Mouse (Mus musculus): Measurements from ENCODE around the gene Bach2. TPM values are rescaled to one million over a fixed set of nuclear protein-coding genes. Genes with fewer than 3 reads are reported as not detected.
A peak's percentile ranks its signal among the peaks of the same experiment; 100 is the strongest.

The Bach2 gene
- polyA plus RNA-seq, 1 experiment: 7.5 TPM

DNA sequence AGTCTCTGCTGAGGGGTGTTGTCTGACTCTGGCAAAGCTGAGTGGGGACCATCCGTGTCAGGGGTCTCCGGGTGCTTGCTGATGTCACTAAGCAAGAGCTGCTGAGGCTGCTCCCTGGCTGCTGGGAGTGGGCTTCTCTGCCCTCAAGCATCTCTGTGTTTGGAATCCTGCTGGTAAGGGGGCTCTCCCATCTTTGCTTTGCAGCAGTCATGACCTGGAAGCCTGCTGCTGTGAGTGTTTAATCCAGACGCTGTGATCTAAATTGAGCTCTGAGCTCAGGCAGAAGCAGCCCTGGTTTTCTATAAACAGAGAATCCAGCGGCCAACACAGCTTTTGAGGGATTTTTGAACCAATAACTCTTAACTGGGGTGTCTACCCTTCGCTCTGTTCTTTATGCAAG, 89.0 kb downstream of the Bach2 start:
- H3K4me1 ChIP-seq (ENCODE audit: control insufficient read depth, insufficient read depth, low read length): no peaks in the 10 kb centered on the region
- H3K4me3 ChIP-seq (replicated peaks; ENCODE audit: extremely low read depth, low read depth, low read length): no peak overlapping the region
- TF ChIP-seq CTCF (IDR thresholded peaks at IDR 0.05; ENCODE audit: insufficient read depth, low read length): no peak
- DNase-seq: no peak
- 57% methylated on average over 5 of the region's 5 CpGs for WGBS

- H3K4me1 ChIP-seq (ENCODE audit: control insufficient read depth, insufficient read depth, low read length): no peaks in the 10 kb centered on the region
- TF ChIP-seq CTCF (IDR thresholded peaks at IDR 0.05; ENCODE audit: insufficient read depth, low read length) (no peak), POLR2A (IDR thresholded peaks at IDR 0.05; ENCODE audit: borderline replicate concordance, extremely low read depth, low read depth, low read length) (no peak)
- no peak for DNase-seq
- 54% methylated on average over 2 of the region's 2 CpGs for WGBS
- H3K4me3 ChIP-seq (replicated peaks; ENCODE audit: extremely low read depth, low read depth, low read length): no peak overlapping the region
These were observed 90.0 kb downstream of the Bach2 start for GRCm38 (mm10) chr4:32328561-32328960.

DNA sequence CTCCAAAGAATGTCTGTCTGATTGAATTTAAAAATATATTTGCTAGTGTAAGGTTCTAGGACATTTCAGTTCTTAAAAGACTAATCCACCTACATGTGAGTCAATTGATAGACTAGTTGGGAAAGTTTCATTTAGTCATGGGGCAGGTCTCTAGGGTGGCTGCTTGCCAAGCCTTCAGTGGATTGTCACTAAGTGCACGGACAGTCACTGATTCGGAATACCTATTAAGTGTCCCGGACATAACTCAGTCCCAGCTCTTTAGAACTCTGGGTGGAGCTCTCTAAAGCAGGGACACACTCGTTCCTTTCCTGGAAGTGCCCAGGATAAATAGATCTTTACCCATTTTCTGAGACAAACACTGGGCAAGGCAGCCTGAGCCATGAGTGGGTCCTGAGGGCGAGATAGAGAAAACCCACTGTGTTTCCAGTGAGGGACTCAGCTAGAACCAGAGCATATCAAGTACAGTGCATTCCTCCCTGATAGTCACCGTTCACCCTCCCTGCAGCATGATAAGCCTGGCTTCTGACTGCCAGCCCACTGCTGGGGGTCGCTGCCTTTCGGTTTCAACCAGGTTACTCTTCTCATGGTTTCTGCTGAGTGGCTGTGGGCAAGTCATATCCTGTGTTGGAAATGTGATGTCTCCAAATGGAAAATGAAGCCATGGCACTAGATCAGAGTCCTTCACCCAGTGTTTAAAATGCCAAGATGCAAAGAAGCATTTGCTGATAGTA, 92.1 kb downstream of the Bach2 start:
- no peak for TF ChIP-seq CTCF (IDR thresholded peaks at IDR 0.05; ENCODE audit: insufficient read depth, low read length)
- TF ChIP-seq POLR2A (IDR thresholded peaks at IDR 0.05; ENCODE audit: borderline replicate concordance, extremely low read depth, low read depth, low read length): no peak
- DNase-seq: no peak
- WGBS: 49% methylated on average over 8 of the region's 8 CpGs
- Histone ChIP-seq H3K4me3 (replicated peaks; ENCODE audit: extremely low read depth, low read depth, low read length) (no peak overlapping the region), H3K4me1 (ENCODE audit: control insufficient read depth, insufficient read depth, low read length) (no peaks in the 10 kb centered on the region; the same call in 1 of the 2 replicates)

- 95% methylated on average over 12 of the region's 12 CpGs for WGBS
- no peak for DNase-seq
- TF ChIP-seq POLR2A (IDR thresholded peaks at IDR 0.05; ENCODE audit: borderline replicate concordance, extremely low read depth, low read depth, low read length) (no peak), CTCF (IDR thresholded peaks at IDR 0.05; ENCODE audit: insufficient read depth, low read length) (no peak)
- Histone ChIP-seq H3K4me3 (replicated peaks; ENCODE audit: extremely low read depth, low read depth, low read length) (no peak overlapping the region), H3K4me1 (ENCODE audit: control insufficient read depth, insufficient read depth, low read length) (peaks cover 4% of the 10 kb centered on the region; the same call in 1 of the 2 replicates)
These were observed 93.4 kb downstream of the Bach2 start for GRCm38 (mm10) chr4:32332028-32332427.

- 97% methylated on average over 1 of the region's 1 CpGs for WGBS
- no peak for DNase-seq
- peaks cover 15% of the 10 kb centered on the region for H3K4me1 ChIP-seq (ENCODE audit: control insufficient read depth, insufficient read depth, low read length)
- TF ChIP-seq CTCF (IDR thresholded peaks at IDR 0.05; ENCODE audit: insufficient read depth, low read length): no peak
- H3K4me3 ChIP-seq (replicated peaks; ENCODE audit: extremely low read depth, low read depth, low read length): no peak overlapping the region
These were observed 95.5 kb downstream of the Bach2 start for GRCm38 (mm10) chr4:32334131-32334530.

DNA sequence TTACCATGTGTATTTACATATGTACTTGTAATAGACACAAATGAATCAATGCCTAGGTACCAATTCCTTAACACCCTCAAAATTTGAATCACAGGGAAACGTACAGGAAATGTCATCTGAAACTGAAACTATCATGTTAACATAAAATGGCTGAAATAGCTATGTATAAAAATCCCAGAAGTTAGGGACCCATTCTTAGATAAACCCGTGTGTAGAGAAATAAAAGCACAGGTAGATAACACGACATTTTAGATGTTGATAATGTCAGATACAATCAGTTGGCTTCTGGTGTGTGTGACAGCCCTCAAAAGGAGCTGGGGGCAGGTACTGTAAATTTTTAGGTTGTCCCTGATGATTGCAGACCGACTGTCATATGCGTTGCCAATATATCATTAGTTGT, 96.2 kb downstream of the Bach2 start:
- H3K4me1 ChIP-seq (ENCODE audit: control insufficient read depth, insufficient read depth, low read length): peaks cover 15% of the 10 kb centered on the region
- H3K4me3 ChIP-seq (replicated peaks; ENCODE audit: extremely low read depth, low read depth, low read length): no peak overlapping the region
- DNase-seq: no peak
- WGBS: 83% methylated on average over 5 of the region's 5 CpGs
- TF ChIP-seq POLR2A (IDR thresholded peaks at IDR 0.05; ENCODE audit: borderline replicate concordance, extremely low read depth, low read depth, low read length) (no peak), CTCF (IDR thresholded peaks at IDR 0.05; ENCODE audit: insufficient read depth, low read length) (no peak)

- no peak overlapping the region for H3K4me3 ChIP-seq (replicated peaks; ENCODE audit: extremely low read depth, low read depth, low read length)
- WGBS: 47% methylated on average over 12 of the region's 12 CpGs
- no peak for DNase-seq
- H3K4me1 ChIP-seq (ENCODE audit: control insufficient read depth, insufficient read depth, low read length): peaks cover 15% of the 10 kb centered on the region
- no peak for TF ChIP-seq CTCF (IDR thresholded peaks at IDR 0.05; ENCODE audit: insufficient read depth, low read length)
- TF ChIP-seq POLR2A (IDR thresholded peaks at IDR 0.05; ENCODE audit: borderline replicate concordance, extremely low read depth, low read depth, low read length): no peak
These were observed 97.1 kb downstream of the Bach2 start for GRCm38 (mm10) chr4:32335659-32336058.

GRCm38 (mm10) chr4:32336642-32337041, 98.0 kb downstream of the Bach2 start:
- H3K4me1 ChIP-seq (ENCODE audit: control insufficient read depth, insufficient read depth, low read length): peaks cover 15% of the 10 kb centered on the region
- 30% methylated on average over 4 of the region's 4 CpGs for WGBS
- DNase-seq: no peak
- H3K4me3 ChIP-seq (replicated peaks; ENCODE audit: extremely low read depth, low read depth, low read length): no peak overlapping the region
- TF ChIP-seq POLR2A (IDR thresholded peaks at IDR 0.05; ENCODE audit: borderline replicate concordance, extremely low read depth, low read depth, low read length) (no peak), CTCF (IDR thresholded peaks at IDR 0.05; ENCODE audit: insufficient read depth, low read length) (no peak)

DNA sequence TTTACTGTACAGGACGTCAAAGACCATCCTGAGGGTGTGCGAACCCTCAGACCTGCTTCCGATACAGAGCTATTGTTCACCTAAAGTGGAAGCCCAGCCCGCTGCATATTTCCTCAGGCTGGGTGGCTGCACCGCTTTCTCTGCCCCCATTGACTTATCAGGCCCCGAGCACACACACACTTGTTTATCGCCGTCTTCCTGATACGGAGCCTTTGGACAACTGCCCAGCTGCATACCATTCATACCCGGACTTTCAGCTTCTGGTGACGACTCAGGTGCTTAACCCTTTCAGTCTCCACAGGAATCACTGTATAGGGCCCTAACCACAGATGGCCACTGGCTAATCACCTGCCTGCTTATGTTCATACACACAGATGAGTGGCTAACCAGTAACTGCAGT, 99.0 kb downstream of the Bach2 start:
- Histone ChIP-seq H3K4me3 (replicated peaks; ENCODE audit: extremely low read depth, low read depth, low read length) (no peak overlapping the region), H3K4me1 (ENCODE audit: control insufficient read depth, insufficient read depth, low read length) (peaks cover 15% of the 10 kb centered on the region)
- TF ChIP-seq POLR2A (IDR thresholded peaks at IDR 0.05; ENCODE audit: borderline replicate concordance, extremely low read depth, low read depth, low read length) (no peak), CTCF (IDR thresholded peaks at IDR 0.05; ENCODE audit: insufficient read depth, low read length) (no peak)
- WGBS: 22% methylated on average over 11 of the region's 11 CpGs
- DNase-seq: peak; percentile 71

DNA sequence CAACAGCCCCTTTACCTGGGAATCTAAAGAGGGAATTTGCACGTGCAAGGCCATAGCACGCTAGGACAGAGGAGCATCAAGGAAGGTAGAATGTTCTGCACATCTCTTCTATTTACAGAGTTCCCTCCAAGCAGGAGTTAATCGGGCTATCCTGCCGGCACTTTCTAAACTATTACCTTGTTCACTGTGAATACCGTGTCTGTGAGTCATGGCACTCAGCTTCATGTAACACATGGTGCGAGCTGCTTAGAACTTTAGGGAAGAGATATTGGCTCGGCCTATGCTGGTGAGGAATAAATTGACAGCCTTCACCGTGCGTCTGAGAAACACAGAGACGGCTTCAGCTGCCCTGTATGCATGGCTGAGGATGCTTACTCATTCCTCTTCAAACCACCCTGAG, 99.8 kb downstream of the Bach2 start:
- TF ChIP-seq POLR2A (IDR thresholded peaks at IDR 0.05; ENCODE audit: borderline replicate concordance, extremely low read depth, low read depth, low read length) (no peak), CTCF (IDR thresholded peaks at IDR 0.05; ENCODE audit: insufficient read depth, low read length) (no peak)
- no peak for DNase-seq
- WGBS: 52% methylated on average over 10 of the region's 10 CpGs
- peaks cover 19% of the 10 kb centered on the region for H3K4me1 ChIP-seq (ENCODE audit: control insufficient read depth, insufficient read depth, low read length)
- H3K4me3 ChIP-seq (replicated peaks; ENCODE audit: extremely low read depth, low read depth, low read length): no peak overlapping the region
